Mouse (Mus musculus): Measurements from ENCODE around the gene Hoxd8.

GRCm38 (mm10) chr2:74736688-74737577 lies 32.5 kb downstream of the Hoxd8 start:
- no peak for TF ChIP-seq CHD2 (IDR thresholded peaks at IDR 0.05; ENCODE audit: low read depth, low read length)
- TF ChIP-seq MAFK (IDR thresholded peaks at IDR 0.05; ENCODE audit: insufficient read depth, low read depth, low read length): no peak

All from ES-E14 (cell line).